Mouse (Mus musculus) ovary, postnatal 14 days (tissue): Measurements from ENCODE around the gene Sh3rf1.

ENCODE experiments used
- DNase-seq: peaks from one replicate; pipeline ENCODE4 v3.0.0; 2022; ENCODE audit warnings: low spot score

Sh3rf1 gene

GRCm38 (mm10) chr8:61324363-61324914, 100.8 kb downstream of the Sh3rf1 start:
- DNase-seq: no peak

- no peak for DNase-seq
These were observed 101.5 kb downstream of the Sh3rf1 start for GRCm38 (mm10) chr8:61325014-61325715.

GRCm38 (mm10) chr8:61326281-61326680, 102.6 kb downstream of the Sh3rf1 start:
- no peak for DNase-seq

- DNase-seq: no peak
These were observed 103.7 kb downstream of the Sh3rf1 start for GRCm38 (mm10) chr8:61327333-61327732.

GRCm38 (mm10) chr8:61339629-61340028, 116.0 kb downstream of the Sh3rf1 start:
- no peak for DNase-seq

GRCm38 (mm10) chr8:61340283-61340984, 116.8 kb downstream of the Sh3rf1 start:
- no peak for DNase-seq

GRCm38 (mm10) chr8:61341587-61342441, 118.1 kb downstream of the Sh3rf1 start:
- DNase-seq: no peak

GRCm38 (mm10) chr8:61342473-61343026, 118.9 kb downstream of the Sh3rf1 start:
- DNase-seq: no peak

GRCm38 (mm10) chr8:61344435-61344834, 120.8 kb downstream of the Sh3rf1 start:
- no peak for DNase-seq

- DNase-seq: no peak
These were observed 123.3 kb downstream of the Sh3rf1 start for GRCm38 (mm10) chr8:61346941-61347340.

GRCm38 (mm10) chr8:61347526-61347925, 123.9 kb downstream of the Sh3rf1 start:
- DNase-seq: no peak

GRCm38 (mm10) chr8:61348029-61348428, 124.4 kb downstream of the Sh3rf1 start:
- DNase-seq: no peak

- no peak for DNase-seq
These were observed 124.8 kb downstream of the Sh3rf1 start for GRCm38 (mm10) chr8:61348518-61348917.

GRCm38 (mm10) chr8:61350443-61350842, 126.8 kb downstream of the Sh3rf1 start:
- DNase-seq: no peak

GRCm38 (mm10) chr8:61351638-61352037, 128.0 kb downstream of the Sh3rf1 start:
- no peak for DNase-seq

- DNase-seq: no peak
These were observed 131.8 kb downstream of the Sh3rf1 start for GRCm38 (mm10) chr8:61355503-61355902.

GRCm38 (mm10) chr8:61359004-61359403, 135.3 kb downstream of the Sh3rf1 start:
- DNase-seq: no peak

- DNase-seq: no peak
These were observed 136.2 kb downstream of the Sh3rf1 start for GRCm38 (mm10) chr8:61359851-61360272.

GRCm38 (mm10) chr8:61360362-61360761, 136.7 kb downstream of the Sh3rf1 start:
- no peak for DNase-seq

GRCm38 (mm10) chr8:61361476-61361875, 137.8 kb downstream of the Sh3rf1 start:
- DNase-seq: no peak

- DNase-seq: no peak
These were observed 138.7 kb downstream of the Sh3rf1 start for GRCm38 (mm10) chr8:61362301-61362913.

GRCm38 (mm10) chr8:61373303-61373702, 149.6 kb downstream of the Sh3rf1 start:
- DNase-seq: no peak
